Mouse (Mus musculus): ENCODE results near the gene Chd1l. TPM values are rescaled to one million over a fixed set of nuclear protein-coding genes. Genes with fewer than 3 reads are reported as not detected.

Chd1l gene
- polyA plus RNA-seq, 1 experiment from 2014 or later = 23.0 TPM

DNA sequence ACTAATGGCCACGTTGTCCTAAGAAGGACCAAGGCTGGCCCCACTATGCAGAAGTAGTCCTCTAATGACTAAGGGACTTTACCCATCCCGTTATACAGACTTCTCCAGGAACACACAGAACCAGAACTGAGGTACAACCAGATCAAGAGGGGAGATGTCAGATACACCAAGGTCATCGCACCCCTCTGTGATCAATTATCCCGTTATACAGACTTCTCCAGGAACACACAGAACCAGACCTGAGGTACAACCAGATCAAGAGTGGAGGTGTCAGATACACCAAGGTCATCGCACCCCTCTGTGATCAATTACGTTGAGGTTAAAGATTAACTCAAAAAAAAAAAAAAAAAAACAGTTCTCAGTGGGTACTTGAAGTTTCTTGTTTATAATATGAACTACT is 1.0 kb upstream of the Chd1l start:
- Histone ChIP-seq H3K4me1 (peaks cover 13% of the 10 kb centered on the region; the same call in 1 of the 2 replicates), H3K36me3 (replicated peaks) (no peaks in the 10 kb centered on the region), H3K4me3 (no peak overlapping the region), H3K9me3 (no peaks in the 10 kb centered on the region), H3K27me3 (replicated peaks; ENCODE audit: low read depth, poor library complexity, severe bottlenecking) (peaks cover 4% of the 10 kb centered on the region; the same call in 1 of the 2 replicates), H3K27ac (replicated peaks) (no peak overlapping the region)
- WGBS = 80% methylated on average over 6 of the region's 6 CpGs
- DNase-seq (ENCODE audit: low spot score) = no peak

GRCm38 (mm10) chr3:97609201-97609844 is 680 bp downstream of the Chd1l start:
- peak overlapping the region; percentile 90 for H3K4me3 ChIP-seq
- H3K27ac ChIP-seq (replicated peaks) = peak overlapping the region; percentile 99
- peaks cover 4% of the 10 kb centered on the region; the same call in 1 of the 2 replicates for H3K27me3 ChIP-seq (replicated peaks; ENCODE audit: low read depth, poor library complexity, severe bottlenecking)
- DNase-seq (ENCODE audit: low spot score) = peak; percentile 45
- no peaks in the 10 kb centered on the region for H3K36me3 ChIP-seq (replicated peaks)
- H3K9me3 ChIP-seq = no peaks in the 10 kb centered on the region
- H3K4me1 ChIP-seq = peaks cover 13% of the 10 kb centered on the region; the same call in 1 of the 2 replicates
- WGBS = 4% methylated on average over 20 of the region's 20 CpGs

DNA sequence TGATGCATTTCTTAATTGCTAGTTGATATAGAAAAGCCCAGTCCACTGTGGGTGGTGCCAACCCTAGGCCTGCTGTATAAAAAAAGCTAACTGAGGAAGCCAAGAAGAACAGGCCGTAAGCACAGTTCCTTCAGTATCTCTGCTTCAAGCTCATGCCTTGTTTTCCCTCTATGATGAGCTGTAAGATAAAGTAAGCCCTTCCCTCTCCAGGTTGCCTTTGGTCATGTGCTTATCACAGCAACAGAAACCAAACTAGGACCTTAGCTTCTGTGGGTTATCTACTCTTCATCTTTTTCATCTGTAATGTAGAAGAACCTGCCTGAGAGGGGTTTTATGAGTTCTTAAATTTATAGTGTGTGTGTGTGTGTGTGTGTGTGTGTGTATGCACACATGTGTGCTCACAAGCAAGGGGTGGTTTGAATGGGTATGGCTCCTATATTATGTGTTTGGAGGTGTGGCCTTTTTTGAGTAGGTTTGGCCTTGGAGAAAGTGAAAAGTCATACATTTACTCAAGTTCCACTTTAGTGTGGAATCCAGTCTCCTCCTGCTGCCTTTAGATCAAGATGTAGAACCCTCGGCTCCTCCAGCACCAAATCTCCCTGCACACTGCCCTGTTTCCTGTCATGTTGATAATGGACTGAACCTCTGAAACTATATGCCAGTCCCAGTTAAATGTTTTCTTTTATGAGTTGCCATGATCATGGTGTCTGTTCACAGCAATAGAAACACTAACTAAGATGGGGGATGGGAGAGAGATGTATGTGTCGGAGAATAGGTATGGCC is 9.8 kb downstream of the Chd1l start:
- no peak overlapping the region for H3K27ac ChIP-seq (replicated peaks)
- H3K36me3 ChIP-seq (replicated peaks) = peaks cover 56% of the 10 kb centered on the region
- 94% methylated on average over 3 of the region's 3 CpGs for WGBS
- DNase-seq (ENCODE audit: low spot score) = no peak
- no peaks in the 10 kb centered on the region for H3K4me1 ChIP-seq
- no peaks in the 10 kb centered on the region for H3K27me3 ChIP-seq (replicated peaks; ENCODE audit: low read depth, poor library complexity, severe bottlenecking)
- H3K9me3 ChIP-seq = no peaks in the 10 kb centered on the region
- H3K4me3 ChIP-seq = no peak overlapping the region

DNA sequence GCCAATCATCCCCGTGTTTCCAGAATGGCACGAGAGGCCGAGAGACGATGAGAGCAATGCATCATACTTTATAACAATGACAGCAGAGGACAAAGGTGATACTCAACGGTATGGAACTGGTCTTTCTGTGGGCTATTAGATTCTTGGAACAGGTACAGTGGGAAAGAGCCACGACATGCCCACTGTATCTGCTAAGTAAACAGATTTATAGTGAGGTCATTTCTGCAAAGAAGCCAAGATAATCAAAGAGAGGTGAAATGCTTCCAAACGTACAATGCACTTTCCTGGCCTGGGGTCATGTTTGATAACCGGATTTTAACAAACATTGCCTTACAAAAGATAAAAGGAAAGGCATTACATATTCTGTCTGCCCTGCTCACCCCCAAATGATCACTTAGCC is 13.2 kb downstream of the Chd1l start:
- DNase-seq (ENCODE audit: low spot score) = no peak
- WGBS = 90% methylated on average over 8 of the region's 8 CpGs
- Histone ChIP-seq H3K4me3 (no peak overlapping the region), H3K9me3 (no peaks in the 10 kb centered on the region), H3K4me1 (no peaks in the 10 kb centered on the region), H3K36me3 (replicated peaks) (peaks cover 60% of the 10 kb centered on the region), H3K27me3 (replicated peaks; ENCODE audit: low read depth, poor library complexity, severe bottlenecking) (no peaks in the 10 kb centered on the region), H3K27ac (replicated peaks) (no peak overlapping the region)

DNA sequence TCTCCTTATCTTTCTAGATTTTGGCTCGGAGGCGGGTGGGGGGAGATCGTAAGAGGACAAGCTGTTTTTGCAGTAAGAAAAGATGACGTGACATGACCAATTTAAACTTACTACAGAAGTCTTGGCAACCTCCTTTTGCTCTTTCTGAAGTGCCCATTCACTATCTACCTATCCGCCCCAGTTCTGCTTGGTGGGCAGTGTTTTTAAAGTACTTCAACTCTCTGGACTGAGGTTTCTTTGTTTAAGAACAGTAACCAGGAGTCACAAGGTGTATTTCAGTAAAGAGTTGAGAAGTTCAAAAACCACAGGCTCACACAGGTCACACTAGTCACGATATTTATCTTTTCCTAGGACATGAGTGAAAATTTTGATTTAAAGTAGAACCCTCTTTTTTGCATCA is 14.9 kb downstream of the Chd1l start:
- peaks cover 55% of the 10 kb centered on the region for H3K36me3 ChIP-seq (replicated peaks)
- DNase-seq (ENCODE audit: low spot score) = no peak
- H3K4me3 ChIP-seq = no peak overlapping the region
- no peaks in the 10 kb centered on the region for H3K4me1 ChIP-seq
- WGBS = 92% methylated on average over 6 of the region's 6 CpGs
- no peak overlapping the region for H3K27ac ChIP-seq (replicated peaks)
- H3K9me3 ChIP-seq = no peaks in the 10 kb centered on the region
- H3K27me3 ChIP-seq (replicated peaks; ENCODE audit: low read depth, poor library complexity, severe bottlenecking) = no peaks in the 10 kb centered on the region

DNA sequence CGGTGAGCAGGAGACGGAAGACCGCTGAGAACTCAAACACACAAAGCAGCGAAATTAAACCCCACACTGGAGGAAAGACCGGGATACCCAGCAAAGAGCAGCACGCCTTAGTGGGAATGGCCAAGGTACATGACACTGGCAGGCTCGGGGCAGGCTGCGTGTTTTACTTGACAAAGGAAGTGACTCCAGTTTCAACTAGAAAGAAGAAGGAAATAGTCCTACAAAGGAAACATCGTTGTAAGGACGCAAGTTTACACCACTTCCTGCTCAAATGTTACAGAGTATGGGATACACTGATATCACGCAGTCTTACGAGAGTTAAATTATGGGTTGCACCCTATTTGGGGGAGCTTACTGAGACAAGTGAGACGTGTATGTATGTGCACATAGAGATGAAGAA is 15.9 kb downstream of the Chd1l start:
- H3K27ac ChIP-seq (replicated peaks) = no peak overlapping the region
- H3K27me3 ChIP-seq (replicated peaks; ENCODE audit: low read depth, poor library complexity, severe bottlenecking) = no peaks in the 10 kb centered on the region
- no peaks in the 10 kb centered on the region for H3K4me1 ChIP-seq
- no peaks in the 10 kb centered on the region for H3K9me3 ChIP-seq
- WGBS = 92% methylated on average over 13 of the region's 13 CpGs
- H3K4me3 ChIP-seq = no peak overlapping the region
- H3K36me3 ChIP-seq (replicated peaks) = peaks cover 55% of the 10 kb centered on the region
- no peak for DNase-seq (ENCODE audit: low spot score)

DNA sequence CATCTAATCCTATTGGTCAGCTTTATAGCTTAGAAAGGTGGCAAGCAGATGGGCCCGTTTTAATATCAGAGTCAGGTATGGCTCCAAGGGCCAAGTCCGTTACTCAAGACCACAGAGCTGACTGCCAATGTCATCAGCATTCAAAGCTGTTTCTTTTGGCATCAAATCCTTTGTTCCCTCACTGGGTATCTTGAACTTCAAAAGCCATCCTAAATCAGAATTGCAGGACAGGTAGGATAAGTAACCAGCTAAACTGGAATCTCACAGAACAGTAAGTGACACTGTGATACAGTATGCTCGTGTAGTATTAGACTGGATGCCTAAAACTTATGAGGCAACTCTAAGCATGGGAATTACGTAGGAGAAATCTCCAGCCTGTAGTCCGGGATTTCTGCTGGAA is 16.9 kb downstream of the Chd1l start:
- 91% methylated on average over 5 of the region's 5 CpGs for WGBS
- Histone ChIP-seq H3K9me3 (no peaks in the 10 kb centered on the region), H3K36me3 (replicated peaks) (peaks cover 54% of the 10 kb centered on the region), H3K27ac (replicated peaks) (no peak overlapping the region), H3K4me1 (no peaks in the 10 kb centered on the region), H3K4me3 (no peak overlapping the region), H3K27me3 (replicated peaks; ENCODE audit: low read depth, poor library complexity, severe bottlenecking) (no peaks in the 10 kb centered on the region)
- no peak for DNase-seq (ENCODE audit: low spot score)

DNA sequence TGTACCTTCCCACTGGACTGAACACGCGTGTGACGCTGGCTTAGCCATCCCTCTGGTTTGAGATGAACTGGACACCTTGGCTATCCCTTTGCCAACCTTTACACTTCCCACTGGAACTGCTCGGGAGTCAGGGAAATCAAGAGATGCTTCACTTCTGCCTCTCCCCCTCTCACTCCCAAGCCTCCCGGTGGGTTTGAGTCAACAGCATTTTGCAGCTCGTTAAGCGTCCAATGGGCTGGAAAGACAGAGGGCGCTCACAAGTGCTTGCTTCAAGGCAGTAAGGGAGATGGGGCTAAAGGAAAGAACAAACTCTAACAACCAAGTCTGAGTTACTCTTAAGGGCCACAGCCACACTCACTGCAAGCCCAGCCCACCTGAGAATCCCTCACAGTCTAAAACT is 19.3 kb downstream of the Chd1l start:
- no peak for DNase-seq (ENCODE audit: low spot score)
- Histone ChIP-seq H3K9me3 (no peaks in the 10 kb centered on the region), H3K27me3 (replicated peaks; ENCODE audit: low read depth, poor library complexity, severe bottlenecking) (no peaks in the 10 kb centered on the region), H3K27ac (replicated peaks) (no peak overlapping the region), H3K36me3 (replicated peaks) (peaks cover 63% of the 10 kb centered on the region), H3K4me3 (no peak overlapping the region), H3K4me1 (no peaks in the 10 kb centered on the region)
- 64% methylated on average over 8 of the region's 8 CpGs for WGBS

- H3K9me3 ChIP-seq = no peaks in the 10 kb centered on the region
- no peak for DNase-seq (ENCODE audit: low spot score)
- no peak overlapping the region for H3K27ac ChIP-seq (replicated peaks)
- no peaks in the 10 kb centered on the region for H3K4me1 ChIP-seq
- H3K36me3 ChIP-seq (replicated peaks) = peaks cover 64% of the 10 kb centered on the region
- no peaks in the 10 kb centered on the region for H3K27me3 ChIP-seq (replicated peaks; ENCODE audit: low read depth, poor library complexity, severe bottlenecking)
- WGBS = 81% methylated on average over 9 of the region's 9 CpGs
- no peak overlapping the region for H3K4me3 ChIP-seq
These were observed 22.3 kb downstream of the Chd1l start for GRCm38 (mm10) chr3:97587656-97588055.

GRCm38 (mm10) chr3:97585383-97586160 is 24.4 kb downstream of the Chd1l start:
- WGBS = 75% methylated on average over 18 of the region's 18 CpGs
- Histone ChIP-seq H3K27ac (replicated peaks) (no peak overlapping the region), H3K4me1 (no peaks in the 10 kb centered on the region), H3K36me3 (replicated peaks) (peaks cover 73% of the 10 kb centered on the region), H3K4me3 (no peak overlapping the region), H3K9me3 (no peaks in the 10 kb centered on the region), H3K27me3 (replicated peaks; ENCODE audit: low read depth, poor library complexity, severe bottlenecking) (no peaks in the 10 kb centered on the region)
- peak; percentile 84 for DNase-seq (ENCODE audit: low spot score)

DNA sequence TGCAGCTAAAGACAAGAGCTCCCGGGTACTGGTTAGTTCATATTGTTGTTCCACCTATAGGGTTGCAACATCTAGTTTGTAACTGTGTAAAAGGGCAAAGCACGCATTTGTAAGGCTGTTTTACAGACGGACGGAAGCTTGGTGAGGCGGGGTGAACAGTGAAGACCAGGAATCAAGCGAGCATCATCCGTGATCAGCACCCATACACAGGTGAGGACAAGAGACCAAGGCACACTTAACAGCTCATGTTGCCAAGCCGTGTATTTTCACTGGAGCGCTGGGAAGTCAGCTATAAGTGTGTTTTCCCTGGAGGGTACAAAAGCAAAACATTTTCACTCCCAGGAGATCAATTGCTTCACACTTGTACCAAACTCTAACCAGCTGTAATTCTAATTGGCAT is 36.2 kb downstream of the Chd1l start:
- no peaks in the 10 kb centered on the region for H3K27me3 ChIP-seq (replicated peaks; ENCODE audit: low read depth, poor library complexity, severe bottlenecking)
- peaks cover 40% of the 10 kb centered on the region for H3K36me3 ChIP-seq (replicated peaks)
- no peaks in the 10 kb centered on the region for H3K4me1 ChIP-seq
- no peak overlapping the region for H3K4me3 ChIP-seq
- no peaks in the 10 kb centered on the region for H3K9me3 ChIP-seq
- H3K27ac ChIP-seq (replicated peaks) = no peak overlapping the region
- DNase-seq (ENCODE audit: low spot score) = no peak
- WGBS = 86% methylated on average over 9 of the region's 9 CpGs

DNA sequence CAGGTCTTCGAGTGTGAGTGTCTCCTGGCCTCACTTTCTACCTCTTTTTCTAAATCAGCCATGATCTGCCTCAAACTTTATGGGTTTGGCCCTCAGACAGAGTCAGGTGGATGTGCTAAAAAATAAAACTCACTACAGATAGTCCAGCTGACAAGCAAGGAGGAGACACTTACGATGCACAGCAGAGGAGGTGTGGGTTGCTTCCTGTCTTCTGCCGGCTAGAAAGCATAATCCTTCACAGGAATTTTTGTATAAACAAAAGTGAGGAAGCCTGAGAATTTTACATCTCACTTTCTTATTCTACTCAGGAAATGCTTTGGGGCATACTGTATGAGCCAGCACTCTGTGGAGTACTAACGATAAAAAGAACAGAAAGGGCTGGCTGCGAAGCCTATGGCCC is 45.4 kb downstream of the Chd1l start:
- Histone ChIP-seq H3K27ac (replicated peaks) (no peak overlapping the region), H3K27me3 (replicated peaks; ENCODE audit: low read depth, poor library complexity, severe bottlenecking) (no peaks in the 10 kb centered on the region), H3K36me3 (replicated peaks) (peaks cover 47% of the 10 kb centered on the region), H3K4me3 (no peak overlapping the region), H3K4me1 (no peaks in the 10 kb centered on the region), H3K9me3 (no peaks in the 10 kb centered on the region)
- DNase-seq (ENCODE audit: low spot score) = no peak
- 86% methylated on average over 5 of the region's 5 CpGs for whole genome bisulfite sequencing
